Mouse (Mus musculus): ENCODE results near the gene Pdcl3. TPM values are rescaled to one million over a fixed set of nuclear protein-coding genes. Genes with fewer than 3 reads are reported as not detected.
"Not testable (repeated sequence)": the region's sequence is repeated elsewhere in the genome, so short reads cannot be mapped to it uniquely, and the experiment has no call there.

Pdcl3 gene
- total RNA-seq, 2 experiments from 2014 or later, result 32.2 to 40.8 TPM

DNA sequence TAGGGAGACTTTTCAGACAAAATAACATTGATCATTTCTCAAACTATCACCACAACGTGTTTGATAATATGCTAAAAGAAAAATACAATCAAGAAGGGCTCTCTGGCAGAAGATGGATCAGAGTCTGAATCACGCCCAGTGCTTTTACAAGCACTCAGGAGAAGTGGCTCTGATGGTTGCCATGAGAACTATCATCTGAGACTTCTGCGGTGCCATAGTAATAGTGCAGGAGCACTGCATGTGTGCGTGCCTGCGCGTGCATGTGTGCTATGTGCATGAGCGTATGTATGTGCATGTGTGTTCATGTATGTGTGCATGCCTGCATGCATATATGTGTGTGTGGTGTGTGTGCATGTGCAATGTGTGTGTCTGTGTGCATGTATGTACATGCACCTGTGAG, 43.8 kb downstream of the Pdcl3 start:
- TF ChIP-seq CTCF (IDR thresholded peaks at IDR 0.05), result no peak
- no peak for DNase-seq (ENCODE audit: extremely low spot score in 1 of 2, low spot score in 2 of 2)
- intact Hi-C loops (cut with DNase I), result no loop called here
- Histone ChIP-seq H3K27ac (peak overlapping the region; percentile 50; the same call in 1 of the 2 replicates), H3K4me3 (no peak overlapping the region)

DNA sequence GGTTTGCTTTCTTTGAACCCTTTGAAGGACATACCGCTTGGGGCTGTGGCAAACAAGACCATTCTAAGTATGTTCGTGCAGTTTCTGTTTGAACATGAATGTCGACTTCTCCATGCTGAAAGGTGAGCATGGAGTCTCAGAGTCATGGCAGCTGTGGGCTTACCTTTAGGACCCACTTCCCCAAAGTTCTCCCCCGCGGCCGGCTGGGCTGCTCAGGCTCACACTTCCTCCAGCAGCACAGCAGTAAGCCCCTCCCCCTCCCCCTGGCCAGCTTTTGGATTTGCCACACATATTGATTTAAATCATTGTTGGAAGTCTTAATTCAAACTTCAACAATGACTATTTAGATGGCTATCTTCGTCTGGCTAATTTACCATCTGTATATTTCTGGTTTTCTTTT, 44.7 kb downstream of the Pdcl3 start:
- H3K27ac ChIP-seq, result peak overlapping the region; percentile 50; the same call in 1 of the 2 replicates
- no peak overlapping the region for H3K4me3 ChIP-seq
- DNase-seq (ENCODE audit: extremely low spot score in 1 of 2, low spot score in 2 of 2), result no peak
- TF ChIP-seq CTCF (IDR thresholded peaks at IDR 0.05), result no peak
- intact Hi-C loops (cut with DNase I), result no loop called here

DNA sequence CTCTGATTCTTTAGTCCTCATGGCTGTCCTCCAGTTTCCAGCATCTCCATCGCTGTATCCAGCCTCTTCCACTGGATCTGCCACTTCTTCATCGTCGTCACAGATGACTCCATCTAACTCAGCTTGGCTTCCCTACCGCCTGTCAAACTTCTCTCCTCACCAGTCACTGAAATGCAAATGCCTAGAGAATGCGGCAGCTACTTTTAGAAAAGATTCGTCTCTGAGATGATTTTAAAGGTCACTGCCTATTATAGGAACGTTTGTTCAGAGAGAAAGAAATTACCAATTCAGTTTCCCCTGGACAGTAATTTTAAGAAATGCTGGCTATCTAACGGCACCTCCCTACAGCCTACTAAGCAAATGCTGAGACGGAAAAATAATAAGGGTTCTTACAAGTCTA, 50.4 kb downstream of the Pdcl3 start:
- peak overlapping the region; percentile 16; the same call in 1 of the 2 replicates for H3K27ac ChIP-seq
- H3K4me3 ChIP-seq, result no peak overlapping the region
- no peak for TF ChIP-seq CTCF (IDR thresholded peaks at IDR 0.05)
- intact Hi-C loops (cut with DNase I), result no loop called here
- no peak for DNase-seq (ENCODE audit: extremely low spot score in 1 of 2, low spot score in 2 of 2)

DNA sequence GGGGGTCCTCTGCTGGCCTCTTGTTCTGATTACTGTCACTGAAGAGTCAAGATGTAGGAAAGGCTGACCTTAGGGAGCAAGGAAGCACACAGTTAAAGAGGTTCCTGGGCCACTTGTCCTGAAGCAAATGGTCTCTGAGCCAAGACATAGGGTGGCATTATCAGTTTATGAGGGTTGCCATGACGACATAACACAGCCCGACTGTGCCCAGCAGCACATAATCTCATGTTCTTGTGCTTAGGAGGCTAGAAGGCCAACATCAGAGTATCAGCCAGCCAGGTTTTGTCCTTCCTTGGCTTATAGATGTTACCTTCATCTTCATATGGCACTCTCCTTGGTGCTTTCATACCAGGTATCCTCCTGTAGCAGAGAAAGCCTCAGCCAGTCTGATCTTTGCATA, 56.8 kb downstream of the Pdcl3 start:
- no peak for DNase-seq (ENCODE audit: extremely low spot score in 1 of 2, low spot score in 2 of 2)
- intact Hi-C loops (cut with DNase I), result no loop called here
- Histone ChIP-seq H3K27ac (no peak overlapping the region), H3K4me3 (no peak overlapping the region)
- TF ChIP-seq CTCF (IDR thresholded peaks at IDR 0.05), result no peak

DNA sequence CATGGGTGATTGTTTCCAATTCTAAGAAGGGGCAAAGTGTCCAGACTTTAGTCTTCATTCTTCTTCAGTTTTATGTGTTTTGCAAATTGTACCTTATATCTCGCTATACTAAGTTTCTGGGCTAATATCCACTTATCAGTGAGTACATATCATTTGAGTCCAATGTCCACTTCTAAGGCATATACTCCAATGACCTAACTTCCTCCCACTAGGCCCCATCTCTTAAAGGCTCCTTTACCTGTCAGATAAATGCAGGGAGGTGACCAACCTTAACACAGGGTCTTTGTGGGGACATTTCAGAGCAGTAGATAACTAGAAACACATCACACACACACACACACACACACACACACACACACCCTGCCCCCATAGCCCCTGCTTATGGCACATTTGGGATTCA, 59.0 kb downstream of the Pdcl3 start:
- intact Hi-C loops (cut with DNase I); DNase-seq (ENCODE audit: extremely low spot score in 1 of 2, low spot score in 2 of 2); H3K4me3 ChIP-seq; H3K27ac ChIP-seq: not testable (repeated sequence)

DNA sequence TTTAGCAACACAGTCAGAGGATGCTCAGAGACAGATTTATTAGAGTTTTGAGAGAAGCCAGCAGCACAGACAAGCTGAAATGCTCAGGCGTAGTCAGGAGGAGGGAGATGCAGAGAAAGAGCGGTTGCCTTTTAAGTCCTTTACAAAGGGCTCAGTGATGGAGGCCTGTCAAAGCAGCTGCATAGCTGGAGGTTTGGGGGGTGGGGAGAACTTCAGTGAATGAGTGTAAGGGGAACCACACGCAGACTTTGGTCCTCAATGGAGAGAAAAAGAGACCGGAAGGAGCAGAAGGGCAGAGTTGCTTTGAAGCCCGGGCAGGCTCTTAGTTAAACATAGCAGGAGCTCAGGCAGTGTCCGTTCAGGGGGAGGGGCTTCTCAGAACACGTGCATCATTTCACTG, 61.3 kb downstream of the Pdcl3 start:
- no peak for DNase-seq (ENCODE audit: extremely low spot score in 1 of 2, low spot score in 2 of 2)
- H3K4me3 ChIP-seq, result no peak overlapping the region
- H3K27ac ChIP-seq, result no peak overlapping the region
- TF ChIP-seq CTCF (IDR thresholded peaks at IDR 0.05), result no peak
- intact Hi-C loops (cut with DNase I), result no loop called here

Other genes with a start within 250 kb of the Pdcl3 start
- 100 to 1,000 TPM; 120 to 123 TPM for gene Lonrf2, start 148.9 kb upstream of the Pdcl3 start, total RNA-seq (2021)
- 10 to 100 TPM; 65.1 to 66.4 TPM for gene Chst10, start 87.4 kb upstream of the Pdcl3 start, total RNA-seq (2021)
- gene Nms, start 46.5 kb upstream of the Pdcl3 start, total RNA-seq (2021), result not detected
- 10 to 100 TPM; 65.7 to 75.6 TPM for gene Npas2, start 208.1 kb downstream of the Pdcl3 start, total RNA-seq (2021)